Mouse (Mus musculus) T-helper 1 cell (primary cell): ENCODE results near the gene Arhgef2.

Source experiments
- in situ Hi-C: fragments of 300-600 bp; cut with MboI, MseI; formaldehyde crosslinking; loops from one replicate; pipeline ENCODE4 v1.15.1; 2025; ENCODE audit warnings: high pct_unique_total_duplicates

Arhgef2 gene

GRCm38 (mm10) chr3:88664095-88664494, 58.3 kb downstream of the Arhgef2 start:
- in situ Hi-C loops: no loop called here

GRCm38 (mm10) chr3:88677399-88677798, 71.6 kb downstream of the Arhgef2 start:
- in situ Hi-C loops: loop anchor here (5.0 kb wide), 1 partner anchor 55 kb away; no protein-coding TSS in a partner anchor

GRCm38 (mm10) chr3:88683814-88684213, 78.0 kb downstream of the Arhgef2 start:
- in situ Hi-C loops: no loop called here

GRCm38 (mm10) chr3:88684236-88684979, 78.6 kb downstream of the Arhgef2 start:
- in situ Hi-C loops: no loop called here

GRCm38 (mm10) chr3:88684980-88685941, 79.5 kb downstream of the Arhgef2 start, which contains the start of gene Khdc4:
Gene Khdc4, plus strand, starts transcription at chr3:88685803.
- in situ Hi-C loops: no loop called here

GRCm38 (mm10) chr3:88685958-88686451, 80.2 kb downstream of the Arhgef2 start:
- in situ Hi-C loops: no loop called here

- in situ Hi-C loops: no loop called here
These were observed 81.2 kb downstream of the Arhgef2 start for GRCm38 (mm10) chr3:88686734-88687611.

GRCm38 (mm10) chr3:88689079-88689478, 83.3 kb downstream of the Arhgef2 start:
- in situ Hi-C loops: no loop called here

GRCm38 (mm10) chr3:88695545-88695944, 89.8 kb downstream of the Arhgef2 start:
- in situ Hi-C loops: loop anchor here (5.0 to 10.0 kb wide), 4 partner anchors 341 to 1322 kb away; no protein-coding TSS in a partner anchor
